Mouse (Mus musculus): ENCODE results near the gene Dad1.
A peak's percentile ranks its signal among the peaks of the same experiment; 100 is the strongest.

The Dad1 gene

GRCm38 (mm10) chr14:54206309-54206708, 47.6 kb downstream of the Dad1 start:
- no peak for DNase-seq (ENCODE audit: low spot score)

- DNase-seq (ENCODE audit: low spot score) = peak; percentile 63
Observed at GRCm38 (mm10) chr14:54205904-54206303, 48.0 kb downstream of the Dad1 start.

DNA sequence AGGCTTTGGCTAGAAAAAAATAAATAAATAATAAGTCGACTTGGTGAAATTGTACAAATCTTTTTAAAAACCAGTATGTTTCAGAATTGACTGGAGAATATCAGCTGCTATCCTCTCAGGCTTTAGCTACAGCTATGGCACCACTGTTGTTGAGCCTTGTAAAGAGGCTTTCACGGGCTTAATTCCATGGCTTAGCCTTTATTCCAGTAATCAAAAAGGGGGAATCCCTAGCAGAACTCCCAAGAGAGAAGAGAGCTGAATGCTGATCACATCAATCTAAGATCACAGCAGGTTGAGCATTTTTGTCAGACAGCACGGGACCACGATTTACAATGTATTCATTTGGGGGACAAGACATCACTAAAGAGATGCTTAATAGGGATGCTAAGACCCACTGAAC, 49.1 kb downstream of the Dad1 start:
- no peak for DNase-seq (ENCODE audit: low spot score)

DNA sequence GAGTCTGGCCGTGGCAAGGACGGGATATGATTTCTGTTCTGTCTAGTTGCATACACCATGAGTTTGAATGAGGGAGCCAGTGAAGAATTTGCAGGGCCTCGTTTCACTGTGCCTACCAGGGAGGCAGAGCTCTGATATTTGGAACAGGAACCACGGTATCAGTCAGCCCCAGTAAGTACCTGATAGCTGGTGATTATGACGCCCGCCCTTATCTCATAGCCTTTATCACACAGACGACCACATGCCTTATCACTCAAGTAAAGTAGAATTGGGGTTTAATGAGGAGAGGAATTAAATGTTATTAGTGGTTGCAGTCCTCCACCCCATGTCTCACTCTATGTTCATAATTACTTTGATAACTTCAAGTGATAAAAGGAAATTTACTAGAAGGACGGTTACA, 49.6 kb downstream of the Dad1 start:
- DNase-seq (ENCODE audit: low spot score) = no peak

DNA sequence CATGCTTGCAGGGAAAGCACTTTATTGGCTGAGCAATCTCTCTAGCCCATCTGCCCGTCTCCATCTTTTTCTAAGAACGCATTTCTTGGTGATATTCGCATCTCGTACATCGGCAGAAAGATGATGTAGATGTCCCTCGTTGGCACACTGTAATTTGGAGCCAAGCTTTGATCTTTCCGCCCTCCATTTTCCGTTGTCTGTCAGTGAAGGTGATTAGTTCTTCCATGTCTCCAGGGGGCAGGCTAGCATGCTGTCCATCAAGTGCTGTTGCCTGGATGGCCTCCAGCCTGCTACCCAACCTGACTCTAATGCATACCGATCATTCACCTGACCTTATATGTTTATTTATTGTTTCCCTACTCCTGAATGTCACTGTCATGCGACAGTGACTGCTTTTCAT, 50.1 kb downstream of the Dad1 start:
- DNase-seq (ENCODE audit: low spot score) = no peak

GRCm38 (mm10) chr14:54203207-54203606, 50.7 kb downstream of the Dad1 start:
- no peak for DNase-seq (ENCODE audit: low spot score)

- DNase-seq (ENCODE audit: low spot score) = no peak
Observed at GRCm38 (mm10) chr14:54200363-54200762, 53.5 kb downstream of the Dad1 start.

DNA sequence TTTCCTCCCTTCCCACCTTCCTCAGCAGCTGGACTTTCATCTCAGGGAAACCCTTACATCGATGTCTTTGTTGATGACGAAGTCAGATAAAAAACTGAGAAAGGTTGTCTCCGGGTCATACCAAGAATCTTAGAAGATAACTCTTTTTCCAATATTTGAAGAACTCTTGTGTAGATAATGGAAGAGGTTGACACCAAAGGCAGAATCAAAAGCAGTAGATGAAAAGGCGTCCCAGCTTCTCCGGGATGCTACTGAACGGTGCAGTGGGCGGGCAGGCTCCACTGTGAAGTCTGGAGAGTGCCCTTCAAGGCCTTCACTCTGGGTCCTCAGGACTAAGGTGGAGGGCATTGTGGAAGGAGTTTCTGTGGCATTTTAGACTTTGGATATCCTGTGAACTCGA, 54.2 kb downstream of the Dad1 start:
- DNase-seq (ENCODE audit: low spot score) = no peak

DNA sequence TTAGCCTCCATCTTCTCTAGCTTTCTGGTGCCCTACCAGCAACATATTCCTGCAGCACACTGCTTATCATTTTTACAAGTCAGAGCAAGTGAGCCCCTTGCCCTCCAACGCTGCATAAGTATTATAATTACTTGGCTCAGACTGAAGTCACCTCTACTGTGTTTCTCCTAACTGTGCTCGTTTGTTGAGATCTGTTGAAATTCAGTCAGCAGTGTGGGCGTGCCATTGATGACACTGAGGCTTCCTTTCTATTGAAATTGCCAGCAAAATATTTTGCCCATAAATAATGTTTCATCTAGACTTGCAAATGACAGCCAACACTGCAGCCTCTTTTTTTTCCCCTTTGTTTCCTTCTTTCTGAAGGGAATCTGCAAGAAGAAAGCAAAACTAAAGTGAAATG, 56.2 kb downstream of the Dad1 start:
- DNase-seq (ENCODE audit: low spot score) = peak; percentile 64

DNA sequence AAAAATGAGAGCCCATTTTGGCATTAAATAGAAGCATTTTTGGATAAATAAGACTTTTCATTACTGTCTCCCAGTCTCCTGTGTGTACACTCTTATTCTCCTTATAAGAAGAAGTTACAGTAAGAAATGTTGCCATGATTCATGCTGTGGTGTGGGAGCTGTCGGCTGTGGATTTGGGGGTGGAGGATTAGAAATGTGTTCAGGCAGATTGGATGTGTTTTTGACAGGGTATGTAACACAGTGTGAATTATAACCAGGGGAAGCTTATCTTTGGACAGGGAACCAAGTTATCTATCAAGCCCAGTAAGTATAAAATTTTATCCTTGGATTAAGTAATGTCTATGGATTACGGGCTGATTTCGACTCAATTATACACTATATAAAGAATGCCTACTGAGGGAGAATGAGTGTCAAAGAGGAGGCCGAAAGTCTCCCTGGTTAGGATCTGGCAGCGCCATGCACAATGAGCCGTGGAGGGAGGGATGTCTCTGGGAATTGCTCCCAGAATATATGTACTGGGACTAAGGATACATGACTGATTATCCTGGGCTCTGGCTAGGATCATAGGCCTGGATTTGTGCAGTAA, 58.0 kb downstream of the Dad1 start:
- no peak for DNase-seq (ENCODE audit: low spot score)

DNA sequence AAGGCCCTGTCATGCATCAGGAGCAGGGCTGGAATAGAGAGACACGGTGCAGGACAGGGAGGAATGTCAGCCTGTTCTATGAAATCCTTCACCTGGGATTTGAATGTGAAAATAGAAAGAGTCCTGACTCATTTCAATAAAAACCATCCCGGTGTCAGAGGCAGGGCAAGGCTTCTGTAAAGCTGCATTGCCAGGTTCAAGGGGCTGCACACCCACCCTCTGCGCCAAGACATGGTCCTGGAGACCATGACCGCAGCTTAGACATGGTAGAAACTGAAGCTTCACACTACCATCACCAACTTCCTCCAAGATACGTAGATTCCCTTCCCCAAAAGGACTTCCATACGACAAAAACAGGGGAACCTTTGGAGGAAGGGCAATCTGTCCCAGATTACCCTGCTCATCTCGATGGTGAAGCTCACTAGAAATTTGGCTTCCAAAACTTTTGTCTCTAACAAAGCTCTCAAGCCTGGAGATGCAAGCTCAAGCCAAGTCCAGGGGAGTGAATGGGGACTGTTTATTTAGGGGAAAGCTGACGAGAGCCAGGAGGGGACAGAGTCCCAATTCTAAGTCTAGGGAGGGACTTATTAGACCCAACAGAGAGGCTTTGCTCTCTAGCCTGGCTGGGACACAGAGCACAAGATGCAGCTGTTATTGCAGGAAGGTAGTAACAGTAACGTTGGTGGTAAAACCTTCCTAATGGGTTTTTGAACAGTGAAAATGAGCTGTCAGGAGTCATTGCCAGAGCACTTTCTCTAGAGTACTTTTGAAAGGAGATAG, 60.4 kb downstream of the Dad1 start:
- DNase-seq (ENCODE audit: low spot score) = no peak

GRCm38 (mm10) chr14:54192462-54192847, 61.4 kb downstream of the Dad1 start:
- no peak for DNase-seq (ENCODE audit: low spot score)

DNA sequence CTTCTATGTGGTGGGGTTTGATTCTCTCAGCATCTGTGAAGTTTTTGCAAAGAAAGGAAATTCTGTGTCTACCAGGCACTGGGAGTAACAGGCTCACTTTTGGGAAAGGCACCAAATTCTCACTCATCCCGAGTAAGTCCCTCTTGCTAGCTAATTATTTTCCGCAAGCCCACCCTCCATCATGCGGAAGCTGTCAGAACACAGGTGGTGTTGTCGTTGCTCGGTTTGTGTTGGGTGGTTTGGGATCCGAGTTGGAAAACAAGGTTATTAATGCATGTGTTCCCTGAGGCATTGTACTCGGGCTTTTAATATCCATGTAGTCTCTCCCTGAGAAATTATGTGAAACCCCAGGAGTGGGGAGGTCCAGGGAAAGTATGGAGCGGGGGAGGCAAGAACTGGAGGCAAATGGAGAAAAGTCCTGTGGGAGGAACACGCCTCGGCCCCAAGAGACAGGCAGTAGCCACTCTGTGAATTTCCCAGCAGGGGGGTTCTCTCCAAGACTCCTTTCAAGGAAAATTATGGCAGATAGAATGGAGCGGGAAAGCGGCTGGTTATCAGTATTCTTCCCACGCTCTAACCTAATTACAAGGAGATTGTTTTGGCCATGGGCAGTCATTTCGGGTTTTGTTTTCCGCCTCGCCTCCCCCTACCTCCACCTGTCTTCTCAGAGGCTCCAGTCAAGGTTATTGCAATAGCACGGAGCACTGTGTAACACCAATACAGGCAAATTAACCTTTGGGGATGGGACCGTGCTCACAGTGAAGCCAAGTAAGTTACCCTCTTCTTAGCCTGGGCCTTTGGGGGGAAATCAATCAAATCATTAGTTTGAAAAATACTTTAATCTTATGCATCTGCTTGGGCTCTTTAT, 62.1 kb downstream of the Dad1 start:
- DNase-seq (ENCODE audit: low spot score) = no peak

DNA sequence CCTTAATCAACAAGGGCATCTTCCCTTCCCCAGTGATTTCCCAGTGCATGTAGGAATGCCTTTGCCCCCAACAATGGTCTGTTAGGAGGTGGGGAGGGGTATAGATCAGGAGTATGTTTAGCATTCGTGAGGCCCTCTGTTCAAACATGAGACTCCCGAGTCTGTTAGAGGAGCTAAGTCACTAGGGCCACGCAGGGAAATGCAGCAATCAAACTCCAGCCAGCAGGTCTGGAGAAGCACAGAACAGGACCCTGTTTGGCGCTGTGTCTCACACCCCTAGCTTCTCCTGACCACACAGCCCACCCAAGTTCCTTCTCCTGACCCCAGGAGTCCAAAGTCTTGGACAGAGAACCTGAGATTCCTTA, 62.9 kb downstream of the Dad1 start:
- DNase-seq (ENCODE audit: low spot score) = no peak

GRCm38 (mm10) chr14:54190305-54191025, 63.4 kb downstream of the Dad1 start:
- DNase-seq (ENCODE audit: low spot score) = no peak

DNA sequence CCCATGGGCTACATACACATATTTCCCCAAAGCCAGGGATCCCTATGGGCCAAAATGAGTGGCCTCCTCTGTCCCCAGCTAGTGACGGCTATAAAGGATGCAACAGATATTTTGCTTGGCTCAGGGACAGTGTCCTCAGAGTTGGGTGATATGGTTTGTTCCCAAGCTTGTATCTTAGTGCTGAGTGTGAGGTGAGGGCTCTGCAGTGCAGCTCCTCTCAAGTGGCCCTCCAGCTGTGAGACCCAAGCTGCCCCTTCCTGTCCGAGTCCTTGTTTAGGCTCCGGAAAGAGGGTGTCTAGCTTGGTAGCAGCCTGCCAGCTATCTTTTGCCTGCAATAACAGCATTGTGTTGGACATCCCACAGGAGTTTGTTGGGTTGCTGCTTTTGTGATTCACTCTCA, 64.6 kb downstream of the Dad1 start:
- no peak for DNase-seq (ENCODE audit: low spot score)

DNA sequence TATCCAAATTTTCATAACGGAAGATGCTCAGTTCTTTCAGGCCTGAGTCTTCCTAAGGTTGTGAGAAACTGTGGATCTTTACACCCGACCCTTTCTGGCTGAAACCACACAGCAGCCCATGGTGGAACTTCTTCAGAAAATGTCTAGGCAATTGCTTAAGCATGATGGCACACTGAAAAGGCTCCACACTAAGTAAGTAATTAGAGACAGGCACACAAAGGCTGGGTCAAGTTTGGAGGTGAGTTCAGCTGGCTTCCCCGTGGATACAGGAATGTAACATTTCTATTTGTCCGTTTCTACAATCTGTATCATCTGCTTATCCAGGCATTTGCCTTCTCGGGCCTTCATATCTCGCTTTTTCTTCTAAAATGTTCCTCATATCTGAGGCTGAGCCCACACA, 66.7 kb downstream of the Dad1 start:
- no peak for DNase-seq (ENCODE audit: low spot score)

Measured in T-cell, adult 2 months (primary cell).